Mouse (Mus musculus): ENCODE data around the gene Tbc1d7. TPM values are rescaled to one million over a fixed set of nuclear protein-coding genes. Genes with fewer than 3 reads are reported as not detected.
A peak's percentile ranks its signal among the peaks of the same experiment; 100 is the strongest.

The Tbc1d7 gene
- polyA plus RNA-seq, 1 experiment from 2014 or later: 52.0 TPM

DNA sequence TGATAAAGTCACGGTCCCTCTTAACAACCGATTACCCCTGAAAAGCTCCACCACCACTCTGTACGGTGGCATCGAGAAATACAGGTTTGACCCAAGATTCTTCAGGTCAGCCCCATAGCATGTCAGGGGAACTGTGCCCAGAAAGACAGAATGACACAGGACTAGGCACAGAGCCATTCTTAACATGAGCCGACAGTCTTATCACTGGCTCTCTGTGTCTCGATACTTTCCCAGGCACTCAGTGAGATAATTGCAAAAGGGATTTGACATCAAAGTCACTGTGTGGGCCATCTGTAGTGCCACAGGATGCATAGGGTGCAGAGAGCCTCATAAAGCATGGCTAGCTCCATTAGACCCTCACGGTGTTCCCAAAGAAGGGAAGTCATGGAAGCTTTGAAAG, 37.9 kb downstream of the Tbc1d7 start:
- ATAC-seq (replicated peaks; ENCODE audit: low FRiP score, low read depth) (no peak), DNase-seq (ENCODE audit: low spot score) (no peak)
- no peaks in the 10 kb centered on the region for H3K36me3 ChIP-seq (ENCODE audit: insufficient read depth, low read length)
- H3K4me3 ChIP-seq (replicated peaks; ENCODE audit: low read depth, low read length): no peak overlapping the region
- no peak overlapping the region for H3K27ac ChIP-seq
- H3K9ac ChIP-seq (ENCODE audit: low read depth, low read length): no peak overlapping the region
- TF ChIP-seq CTCF (IDR thresholded peaks at IDR 0.05; ENCODE audit: low read depth): no peak
- H3K4me2 ChIP-seq (ENCODE audit: low read length): no peak overlapping the region
- H3K4me1 ChIP-seq (replicated peaks; ENCODE audit: insufficient read depth, low read length): peaks cover 11% of the 10 kb centered on the region
- H3K9me3 ChIP-seq (replicated peaks; ENCODE audit: low read length): no peaks in the 10 kb centered on the region
- WGBS: 70% methylated on average over 7 of the region's 7 CpGs
- no peaks in the 10 kb centered on the region for H3K27me3 ChIP-seq (ENCODE audit: insufficient read depth, low read length)

- H3K36me3 ChIP-seq (ENCODE audit: insufficient read depth, low read length): no peaks in the 10 kb centered on the region
- H3K4me3 ChIP-seq (replicated peaks; ENCODE audit: low read depth, low read length): no peak overlapping the region
- 43% methylated on average over 9 of the region's 9 CpGs for WGBS
- DNase-seq (ENCODE audit: low spot score) (no peak), ATAC-seq (replicated peaks; ENCODE audit: low FRiP score, low read depth) (no peak)
- H3K27me3 ChIP-seq (ENCODE audit: insufficient read depth, low read length): no peaks in the 10 kb centered on the region
- H3K27ac ChIP-seq: peak overlapping the region; percentile 62
- TF ChIP-seq CTCF (IDR thresholded peaks at IDR 0.05; ENCODE audit: low read depth): no peak
- peaks cover 11% of the 10 kb centered on the region for H3K4me1 ChIP-seq (replicated peaks; ENCODE audit: insufficient read depth, low read length)
- no peaks in the 10 kb centered on the region for H3K9me3 ChIP-seq (replicated peaks; ENCODE audit: low read length)
- H3K4me2 ChIP-seq (ENCODE audit: low read length): no peak overlapping the region
- no peak overlapping the region for H3K9ac ChIP-seq (ENCODE audit: low read depth, low read length)
These were observed 38.4 kb downstream of the Tbc1d7 start for GRCm38 (mm10) chr13:43132859-43133258.

GRCm38 (mm10) chr13:43131741-43132191, 39.5 kb downstream of the Tbc1d7 start:
- Histone ChIP-seq H3K4me3 (replicated peaks; ENCODE audit: low read depth, low read length) (no peak overlapping the region), H3K27ac (peak overlapping the region; percentile 64), H3K9me3 (replicated peaks; ENCODE audit: low read length) (no peaks in the 10 kb centered on the region), H3K9ac (ENCODE audit: low read depth, low read length) (no peak overlapping the region), H3K27me3 (ENCODE audit: insufficient read depth, low read length) (no peaks in the 10 kb centered on the region), H3K4me1 (replicated peaks; ENCODE audit: insufficient read depth, low read length) (peaks cover 11% of the 10 kb centered on the region), H3K4me2 (ENCODE audit: low read length) (no peak overlapping the region), H3K36me3 (ENCODE audit: insufficient read depth, low read length) (no peaks in the 10 kb centered on the region)
- peak; percentile 95 for DNase-seq (ENCODE audit: low spot score)
- 28% methylated on average over 10 of the region's 10 CpGs for WGBS
- peak; percentile 50; the same call in 1 of the 2 replicates for ATAC-seq (replicated peaks; ENCODE audit: low FRiP score, low read depth)
- TF ChIP-seq CTCF (IDR thresholded peaks at IDR 0.05; ENCODE audit: low read depth): no peak

GRCm38 (mm10) chr13:43130161-43130560, 41.1 kb downstream of the Tbc1d7 start:
- H3K27me3 ChIP-seq (ENCODE audit: insufficient read depth, low read length): no peaks in the 10 kb centered on the region
- no peak for ATAC-seq (replicated peaks; ENCODE audit: low FRiP score, low read depth)
- H3K27ac ChIP-seq: no peak overlapping the region
- peak; percentile 53 for DNase-seq (ENCODE audit: low spot score)
- no peak for TF ChIP-seq CTCF (IDR thresholded peaks at IDR 0.05; ENCODE audit: low read depth)
- no peaks in the 10 kb centered on the region for H3K9me3 ChIP-seq (replicated peaks; ENCODE audit: low read length)
- WGBS: 53% methylated on average over 6 of the region's 6 CpGs
- no peaks in the 10 kb centered on the region for H3K36me3 ChIP-seq (ENCODE audit: insufficient read depth, low read length)
- H3K4me1 ChIP-seq (replicated peaks; ENCODE audit: insufficient read depth, low read length): peaks cover 11% of the 10 kb centered on the region
- H3K9ac ChIP-seq (ENCODE audit: low read depth, low read length): no peak overlapping the region
- H3K4me2 ChIP-seq (ENCODE audit: low read length): no peak overlapping the region
- H3K4me3 ChIP-seq (replicated peaks; ENCODE audit: low read depth, low read length): no peak overlapping the region

DNA sequence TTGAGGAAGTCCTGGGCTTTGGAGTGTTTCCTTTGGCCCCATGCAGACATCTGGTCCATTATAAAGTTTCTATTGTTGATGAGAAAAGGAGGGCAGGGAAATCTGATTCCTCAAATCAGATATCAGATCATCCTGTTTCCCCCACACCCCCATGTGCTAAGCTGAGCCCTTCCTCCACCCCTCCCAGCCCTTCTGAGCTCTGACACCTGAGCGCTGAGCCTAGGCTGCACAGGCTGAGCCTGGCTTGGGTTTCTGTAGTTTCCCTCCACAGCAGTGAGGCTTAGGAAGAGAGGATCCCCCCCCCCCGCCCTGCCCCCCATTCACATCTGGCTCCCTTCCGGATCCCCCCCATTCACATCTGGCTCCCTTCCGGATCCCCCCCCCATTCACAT, 46.6 kb downstream of the Tbc1d7 start:
- no peaks in the 10 kb centered on the region for H3K36me3 ChIP-seq (ENCODE audit: insufficient read depth, low read length)
- H3K9me3 ChIP-seq (replicated peaks; ENCODE audit: low read length): no peaks in the 10 kb centered on the region
- ATAC-seq (replicated peaks; ENCODE audit: low FRiP score, low read depth) (no peak; the same call in 1 of the 2 replicates), DNase-seq (ENCODE audit: low spot score) (peak; percentile 74)
- no peaks in the 10 kb centered on the region for H3K27me3 ChIP-seq (ENCODE audit: insufficient read depth, low read length)
- WGBS: 16% methylated on average over 3 of the region's 4 CpGs
- TF ChIP-seq CTCF (IDR thresholded peaks at IDR 0.05; ENCODE audit: low read depth): no peak
- H3K4me3 ChIP-seq (replicated peaks; ENCODE audit: low read depth, low read length): no peak overlapping the region
- H3K4me1 ChIP-seq (replicated peaks; ENCODE audit: insufficient read depth, low read length): peaks cover 20% of the 10 kb centered on the region
- H3K4me2 ChIP-seq (ENCODE audit: low read length): no peak overlapping the region
- no peak overlapping the region for H3K9ac ChIP-seq (ENCODE audit: low read depth, low read length)
- H3K27ac ChIP-seq: 0 out of 2 replicates have a peak overlapping the region, but pooled peaks have one; percentile 31

DNA sequence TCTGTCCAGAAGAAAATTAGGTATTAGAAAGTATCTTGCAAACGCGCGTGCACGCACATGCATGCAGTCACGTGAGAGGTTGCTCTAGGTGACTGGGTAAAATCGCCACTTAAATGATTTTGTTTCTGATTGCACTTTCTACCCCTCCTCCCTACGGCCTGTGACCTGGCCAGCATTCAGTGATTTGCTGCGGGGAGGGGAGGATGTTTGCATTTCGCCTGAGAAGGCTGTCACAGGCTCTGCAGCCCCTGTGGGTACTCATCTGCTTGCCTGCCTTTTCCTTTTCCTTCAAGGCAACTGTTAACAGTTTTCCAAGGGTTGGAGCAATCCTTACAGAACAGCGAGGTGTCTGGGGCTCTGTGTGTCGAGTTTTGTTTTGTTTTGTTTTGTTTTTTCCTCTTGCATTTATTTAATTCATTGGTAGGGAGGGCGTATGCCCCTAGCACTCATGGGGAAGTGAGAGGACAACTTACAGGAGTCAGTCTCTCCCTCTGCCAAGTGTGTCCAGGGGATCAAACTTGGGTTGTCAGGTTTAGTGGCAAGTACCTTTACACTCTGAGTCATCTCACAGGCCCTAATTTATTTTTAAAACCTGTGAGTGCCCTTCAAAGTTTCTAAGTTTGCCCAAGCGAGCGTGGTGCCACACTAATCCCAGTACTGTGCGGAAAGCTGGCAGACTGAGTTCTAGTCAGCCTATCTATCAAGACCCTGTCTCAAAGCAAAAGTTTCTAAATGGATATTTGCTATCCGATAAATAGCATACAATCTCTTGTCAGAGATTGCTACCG, 47.2 kb downstream of the Tbc1d7 start:
- Histone ChIP-seq H3K4me2 (ENCODE audit: low read length) (peak overlapping the region; percentile 29; the same call in 1 of the 2 replicates), H3K4me3 (replicated peaks; ENCODE audit: low read depth, low read length) (no peak overlapping the region)
- TF ChIP-seq CTCF (IDR thresholded peaks at IDR 0.05; ENCODE audit: low read depth): no peak

More for the DNA sequence above, 47.2 kb downstream of the Tbc1d7 start:
- no peak for ATAC-seq (replicated peaks; ENCODE audit: low FRiP score, low read depth)
- Histone ChIP-seq H3K27me3 (ENCODE audit: insufficient read depth, low read length) (no peaks in the 10 kb centered on the region), H3K4me1 (replicated peaks; ENCODE audit: insufficient read depth, low read length) (peaks cover 20% of the 10 kb centered on the region), H3K36me3 (ENCODE audit: insufficient read depth, low read length) (no peaks in the 10 kb centered on the region), H3K27ac (0 out of 2 replicates have a peak overlapping the region, but pooled peaks have one; percentile 31), H3K9ac (ENCODE audit: low read depth, low read length) (no peak overlapping the region), H3K9me3 (replicated peaks; ENCODE audit: low read length) (no peaks in the 10 kb centered on the region)
- WGBS: 20% methylated on average over 17 of the region's 17 CpGs
- DNase-seq (ENCODE audit: low spot score): peak; percentile 64

Data from kidney, postnatal 0 days (tissue).